Mouse (Mus musculus): ENCODE measurements at regions not wholly inside any gene's neighbourhood (a gene's known extent, or its start where the extent isn't known, plus 50 kb on each side); places are given as distances from the start of the nearest gene placed in this dataset.

- H3K9me3 ChIP-seq (replicated peaks; ENCODE audit: control insufficient read depth, low read length) = no peaks in the 10 kb centered on the region
- ATAC-seq (replicated peaks; ENCODE audit: insufficient number of reproducible peaks, low FRiP score, low TSS enrichment) = no peak
- no peaks in the 10 kb centered on the region for H3K4me1 ChIP-seq (ENCODE audit: control insufficient read depth, insufficient read depth, low read length)
- 88% methylated on average over 2 of the region's 2 CpGs for whole genome bisulfite sequencing (ENCODE audit: insufficient replicate concordance)
- no peak overlapping the region for H3K27ac ChIP-seq (ENCODE audit: low read depth, low read length)
- no peak overlapping the region for H3K9ac ChIP-seq (ENCODE audit: low read depth, low read length)
- no peak overlapping the region for H3K4me2 ChIP-seq
- no peaks in the 10 kb centered on the region for H3K36me3 ChIP-seq (ENCODE audit: control insufficient read depth, insufficient read depth, low read length)
- H3K4me3 ChIP-seq (ENCODE audit: low read depth, low read length) = no peak overlapping the region
- no peaks in the 10 kb centered on the region for H3K27me3 ChIP-seq (ENCODE audit: control insufficient read depth, insufficient read depth, low read length)
These were observed 75.9 kb upstream of the Jun start for GRCm38 (mm10) chr4:95127970-95128369.

GRCm38 (mm10) chr4:95133815-95134214, 81.8 kb upstream of the Jun start:
- no peak overlapping the region for H3K4me2 ChIP-seq
- no peak overlapping the region for H3K27ac ChIP-seq (ENCODE audit: low read depth, low read length)
- H3K36me3 ChIP-seq (ENCODE audit: control insufficient read depth, insufficient read depth, low read length) = no peaks in the 10 kb centered on the region
- WGBS (ENCODE audit: insufficient replicate concordance) = 46% methylated on average over 3 of the region's 3 CpGs
- no peak for ATAC-seq (replicated peaks; ENCODE audit: insufficient number of reproducible peaks, low FRiP score, low TSS enrichment)
- H3K4me3 ChIP-seq (ENCODE audit: low read depth, low read length) = no peak overlapping the region
- H3K27me3 ChIP-seq (ENCODE audit: control insufficient read depth, insufficient read depth, low read length) = no peaks in the 10 kb centered on the region
- 0 out of 2 replicates have a peak, but pooled peaks cover 3% of the 10 kb centered on the region for H3K4me1 ChIP-seq (ENCODE audit: control insufficient read depth, insufficient read depth, low read length)
- H3K9ac ChIP-seq (ENCODE audit: low read depth, low read length) = no peak overlapping the region
- no peaks in the 10 kb centered on the region for H3K9me3 ChIP-seq (replicated peaks; ENCODE audit: control insufficient read depth, low read length)

GRCm38 (mm10) chr4:95134611-95135010, 82.6 kb upstream of the Jun start:
- Histone ChIP-seq H3K27me3 (ENCODE audit: control insufficient read depth, insufficient read depth, low read length) (no peaks in the 10 kb centered on the region), H3K9me3 (replicated peaks; ENCODE audit: control insufficient read depth, low read length) (no peaks in the 10 kb centered on the region), H3K4me2 (no peak overlapping the region), H3K4me1 (ENCODE audit: control insufficient read depth, insufficient read depth, low read length) (0 out of 2 replicates have a peak, but pooled peaks cover 3% of the 10 kb centered on the region), H3K9ac (ENCODE audit: low read depth, low read length) (no peak overlapping the region), H3K36me3 (ENCODE audit: control insufficient read depth, insufficient read depth, low read length) (no peaks in the 10 kb centered on the region), H3K4me3 (ENCODE audit: low read depth, low read length) (no peak overlapping the region), H3K27ac (ENCODE audit: low read depth, low read length) (no peak overlapping the region)
- WGBS (ENCODE audit: insufficient replicate concordance) = 50% methylated on average over 5 of the region's 5 CpGs
- ATAC-seq (replicated peaks; ENCODE audit: insufficient number of reproducible peaks, low FRiP score, low TSS enrichment) = no peak

- no peaks in the 10 kb centered on the region for H3K27me3 ChIP-seq (ENCODE audit: control insufficient read depth, insufficient read depth, low read length)
- H3K36me3 ChIP-seq (ENCODE audit: control insufficient read depth, insufficient read depth, low read length) = no peaks in the 10 kb centered on the region
- H3K27ac ChIP-seq (ENCODE audit: low read depth, low read length) = 0 out of 2 replicates have a peak overlapping the region, but pooled peaks have one; percentile 6
- WGBS (ENCODE audit: insufficient replicate concordance) = 69% methylated on average over 12 of the region's 12 CpGs
- H3K4me1 ChIP-seq (ENCODE audit: control insufficient read depth, insufficient read depth, low read length) = 0 out of 2 replicates have a peak, but pooled peaks cover 3% of the 10 kb centered on the region
- H3K4me3 ChIP-seq (ENCODE audit: low read depth, low read length) = no peak overlapping the region
- no peak overlapping the region for H3K4me2 ChIP-seq
- H3K9me3 ChIP-seq (replicated peaks; ENCODE audit: control insufficient read depth, low read length) = no peaks in the 10 kb centered on the region
- H3K9ac ChIP-seq (ENCODE audit: low read depth, low read length) = no peak overlapping the region
- ATAC-seq (replicated peaks; ENCODE audit: insufficient number of reproducible peaks, low FRiP score, low TSS enrichment) = no peak
These were observed 85.6 kb upstream of the Jun start for GRCm38 (mm10) chr4:95137413-95138143.

- WGBS (ENCODE audit: insufficient replicate concordance) = 79% methylated on average over 2 of the region's 2 CpGs
- no peak for ATAC-seq (replicated peaks; ENCODE audit: insufficient number of reproducible peaks, low FRiP score, low TSS enrichment)
These were observed 86.7 kb upstream of the Jun start for GRCm38 (mm10) chr4:95138676-95139075.

GRCm38 (mm10) chr4:95141253-95141652, 89.2 kb upstream of the Jun start:
- no peak overlapping the region for H3K9ac ChIP-seq (ENCODE audit: low read depth, low read length)
- no peaks in the 10 kb centered on the region for H3K9me3 ChIP-seq (replicated peaks; ENCODE audit: control insufficient read depth, low read length)
- no peak overlapping the region for H3K4me3 ChIP-seq (ENCODE audit: low read depth, low read length)
- 0 out of 2 replicates have a peak, but pooled peaks cover 3% of the 10 kb centered on the region for H3K4me1 ChIP-seq (ENCODE audit: control insufficient read depth, insufficient read depth, low read length)
- 75% methylated on average over 2 of the region's 2 CpGs for WGBS (ENCODE audit: insufficient replicate concordance)
- no peak overlapping the region for H3K27ac ChIP-seq (ENCODE audit: low read depth, low read length)
- no peaks in the 10 kb centered on the region for H3K27me3 ChIP-seq (ENCODE audit: control insufficient read depth, insufficient read depth, low read length)
- no peaks in the 10 kb centered on the region for H3K36me3 ChIP-seq (ENCODE audit: control insufficient read depth, insufficient read depth, low read length)
- H3K4me2 ChIP-seq = no peak overlapping the region
- no peak for ATAC-seq (replicated peaks; ENCODE audit: insufficient number of reproducible peaks, low FRiP score, low TSS enrichment)

More at GRCm38 (mm10) chr4:95138676-95139075, 86.7 kb upstream of the Jun start:
- Histone ChIP-seq H3K4me2 (no peak overlapping the region), H3K9me3 (replicated peaks; ENCODE audit: control insufficient read depth, low read length) (no peaks in the 10 kb centered on the region), H3K9ac (ENCODE audit: low read depth, low read length) (no peak overlapping the region), H3K4me3 (ENCODE audit: low read depth, low read length) (no peak overlapping the region), H3K4me1 (ENCODE audit: control insufficient read depth, insufficient read depth, low read length) (0 out of 2 replicates have a peak, but pooled peaks cover 3% of the 10 kb centered on the region), H3K27ac (ENCODE audit: low read depth, low read length) (no peak overlapping the region), H3K36me3 (ENCODE audit: control insufficient read depth, insufficient read depth, low read length) (no peaks in the 10 kb centered on the region), H3K27me3 (ENCODE audit: control insufficient read depth, insufficient read depth, low read length) (no peaks in the 10 kb centered on the region)

GRCm38 (mm10) chr4:95143130-95143529, 91.1 kb upstream of the Jun start:
- H3K27me3 ChIP-seq (ENCODE audit: control insufficient read depth, insufficient read depth, low read length) = no peaks in the 10 kb centered on the region
- H3K9ac ChIP-seq (ENCODE audit: low read depth, low read length) = no peak overlapping the region
- 76% methylated on average over 4 of the region's 4 CpGs for WGBS (ENCODE audit: insufficient replicate concordance)
- ATAC-seq (replicated peaks; ENCODE audit: insufficient number of reproducible peaks, low FRiP score, low TSS enrichment) = no peak
- H3K27ac ChIP-seq (ENCODE audit: low read depth, low read length) = no peak overlapping the region
- H3K4me2 ChIP-seq = no peak overlapping the region
- no peaks in the 10 kb centered on the region for H3K36me3 ChIP-seq (ENCODE audit: control insufficient read depth, insufficient read depth, low read length)
- no peak overlapping the region for H3K4me3 ChIP-seq (ENCODE audit: low read depth, low read length)
- no peaks in the 10 kb centered on the region for H3K9me3 ChIP-seq (replicated peaks; ENCODE audit: control insufficient read depth, low read length)
- H3K4me1 ChIP-seq (ENCODE audit: control insufficient read depth, insufficient read depth, low read length) = no peaks in the 10 kb centered on the region

- 79% methylated on average over 5 of the region's 5 CpGs for WGBS (ENCODE audit: insufficient replicate concordance)
- H3K27ac ChIP-seq (ENCODE audit: low read depth, low read length) = no peak overlapping the region
- H3K36me3 ChIP-seq (ENCODE audit: control insufficient read depth, insufficient read depth, low read length) = no peaks in the 10 kb centered on the region
- H3K4me2 ChIP-seq = no peak overlapping the region
- no peaks in the 10 kb centered on the region for H3K4me1 ChIP-seq (ENCODE audit: control insufficient read depth, insufficient read depth, low read length)
- H3K27me3 ChIP-seq (ENCODE audit: control insufficient read depth, insufficient read depth, low read length) = no peaks in the 10 kb centered on the region
- H3K4me3 ChIP-seq (ENCODE audit: low read depth, low read length) = no peak overlapping the region
- H3K9ac ChIP-seq (ENCODE audit: low read depth, low read length) = no peak overlapping the region
- no peaks in the 10 kb centered on the region for H3K9me3 ChIP-seq (replicated peaks; ENCODE audit: control insufficient read depth, low read length)
- ATAC-seq (replicated peaks; ENCODE audit: insufficient number of reproducible peaks, low FRiP score, low TSS enrichment) = no peak
These were observed 91.6 kb upstream of the Jun start for GRCm38 (mm10) chr4:95143668-95144067.

GRCm38 (mm10) chr4:95144440-95144839, 92.4 kb upstream of the Jun start:
- H3K36me3 ChIP-seq (ENCODE audit: control insufficient read depth, insufficient read depth, low read length) = no peaks in the 10 kb centered on the region
- no peak overlapping the region for H3K4me3 ChIP-seq (ENCODE audit: low read depth, low read length)
- no peaks in the 10 kb centered on the region for H3K9me3 ChIP-seq (replicated peaks; ENCODE audit: control insufficient read depth, low read length)
- no peak overlapping the region for H3K27ac ChIP-seq (ENCODE audit: low read depth, low read length)
- H3K27me3 ChIP-seq (ENCODE audit: control insufficient read depth, insufficient read depth, low read length) = no peaks in the 10 kb centered on the region
- H3K4me2 ChIP-seq = no peak overlapping the region
- H3K4me1 ChIP-seq (ENCODE audit: control insufficient read depth, insufficient read depth, low read length) = no peaks in the 10 kb centered on the region
- no peak for ATAC-seq (replicated peaks; ENCODE audit: insufficient number of reproducible peaks, low FRiP score, low TSS enrichment)
- H3K9ac ChIP-seq (ENCODE audit: low read depth, low read length) = no peak overlapping the region
